Mouse (Mus musculus): ENCODE measurements at regions not wholly inside any gene's neighbourhood (a gene's known extent, or its start where the extent isn't known, plus 50 kb on each side); places are given as distances from the start of the nearest gene placed in this dataset.

GRCm38 (mm10) chr19:6662346-6662939, 119.6 kb upstream of the Slc22a12 start:
- no peak overlapping the region for H3K9ac ChIP-seq
- peaks cover 6% of the 10 kb centered on the region; the same call in 1 of the 2 replicates for H3K27me3 ChIP-seq
- H3K27ac ChIP-seq, result no peak overlapping the region
- no peak overlapping the region for H3K4me2 ChIP-seq
- no peak for ATAC-seq (replicated peaks; ENCODE audit: low FRiP score)
- H3K4me3 ChIP-seq (replicated peaks), result no peak overlapping the region
- H3K4me1 ChIP-seq, result no peaks in the 10 kb centered on the region; the same call in 1 of the 2 replicates
- H3K9me3 ChIP-seq (replicated peaks), result no peaks in the 10 kb centered on the region
- H3K36me3 ChIP-seq, result no peaks in the 10 kb centered on the region
- 34% methylated on average over 4 of the region's 4 CpGs for WGBS

GRCm38 (mm10) chr19:6661508-6661871, 118.7 kb upstream of the Slc22a12 start:
- Histone ChIP-seq H3K4me2 (no peak overlapping the region), H3K9ac (no peak overlapping the region), H3K27me3 (peaks cover 6% of the 10 kb centered on the region; the same call in 1 of the 2 replicates), H3K27ac (no peak overlapping the region), H3K36me3 (no peaks in the 10 kb centered on the region), H3K9me3 (replicated peaks) (no peaks in the 10 kb centered on the region), H3K4me3 (replicated peaks) (no peak overlapping the region), H3K4me1 (no peaks in the 10 kb centered on the region; the same call in 1 of the 2 replicates)
- WGBS, result 50% methylated on average over 2 of the region's 2 CpGs
- no peak for ATAC-seq (replicated peaks; ENCODE audit: low FRiP score)

GRCm38 (mm10) chr19:6660723-6661507, 118.1 kb upstream of the Slc22a12 start:
- no peak overlapping the region for H3K9ac ChIP-seq
- peaks cover 6% of the 10 kb centered on the region; the same call in 1 of the 2 replicates for H3K27me3 ChIP-seq
- WGBS, result 33% methylated on average over 8 of the region's 8 CpGs
- no peak overlapping the region for H3K27ac ChIP-seq
- no peaks in the 10 kb centered on the region; the same call in 1 of the 2 replicates for H3K4me1 ChIP-seq
- H3K36me3 ChIP-seq, result no peaks in the 10 kb centered on the region
- no peaks in the 10 kb centered on the region for H3K9me3 ChIP-seq (replicated peaks)
- no peak overlapping the region for H3K4me3 ChIP-seq (replicated peaks)
- no peak overlapping the region for H3K4me2 ChIP-seq
- no peak for ATAC-seq (replicated peaks; ENCODE audit: low FRiP score)

GRCm38 (mm10) chr19:6660157-6660556, 117.3 kb upstream of the Slc22a12 start:
- no peak for ATAC-seq (replicated peaks; ENCODE audit: low FRiP score)

GRCm38 (mm10) chr19:6654550-6654949, 111.7 kb upstream of the Slc22a12 start:
- no peaks in the 10 kb centered on the region for H3K27me3 ChIP-seq
- H3K9me3 ChIP-seq (replicated peaks), result no peaks in the 10 kb centered on the region
- H3K4me1 ChIP-seq, result no peaks in the 10 kb centered on the region
- H3K9ac ChIP-seq, result no peak overlapping the region
- no peak overlapping the region for H3K4me3 ChIP-seq (replicated peaks)
- no peaks in the 10 kb centered on the region for H3K36me3 ChIP-seq
- 88% methylated on average over 5 of the region's 5 CpGs for WGBS
- no peak overlapping the region for H3K27ac ChIP-seq
- no peak overlapping the region for H3K4me2 ChIP-seq
- ATAC-seq (replicated peaks; ENCODE audit: low FRiP score), result no peak

More at GRCm38 (mm10) chr19:6660157-6660556, 117.3 kb upstream of the Slc22a12 start:
- Histone ChIP-seq H3K9ac (no peak overlapping the region), H3K27me3 (peaks cover 6% of the 10 kb centered on the region; the same call in 1 of the 2 replicates), H3K4me3 (replicated peaks) (no peak overlapping the region), H3K9me3 (replicated peaks) (no peaks in the 10 kb centered on the region), H3K36me3 (no peaks in the 10 kb centered on the region), H3K4me1 (no peaks in the 10 kb centered on the region; the same call in 1 of the 2 replicates), H3K27ac (no peak overlapping the region), H3K4me2 (no peak overlapping the region)
- WGBS, result 88% methylated on average over 8 of the region's 8 CpGs

GRCm38 (mm10) chr19:6652775-6653174, 109.9 kb upstream of the Slc22a12 start:
- H3K27ac ChIP-seq, result no peak overlapping the region
- ATAC-seq (replicated peaks; ENCODE audit: low FRiP score), result no peak
- no peaks in the 10 kb centered on the region for H3K4me1 ChIP-seq
- H3K4me3 ChIP-seq (replicated peaks), result no peak overlapping the region
- H3K27me3 ChIP-seq, result no peaks in the 10 kb centered on the region
- no peaks in the 10 kb centered on the region for H3K36me3 ChIP-seq
- no peaks in the 10 kb centered on the region for H3K9me3 ChIP-seq (replicated peaks)
- H3K4me2 ChIP-seq, result no peak overlapping the region
- WGBS, result 79% methylated on average over 4 of the region's 4 CpGs
- no peak overlapping the region for H3K9ac ChIP-seq

GRCm38 (mm10) chr19:6651192-6651591, 108.4 kb upstream of the Slc22a12 start:
- Histone ChIP-seq H3K9me3 (replicated peaks) (no peaks in the 10 kb centered on the region), H3K36me3 (no peaks in the 10 kb centered on the region), H3K9ac (no peak overlapping the region), H3K4me3 (replicated peaks) (no peak overlapping the region), H3K27ac (no peak overlapping the region), H3K4me1 (no peaks in the 10 kb centered on the region), H3K27me3 (no peaks in the 10 kb centered on the region), H3K4me2 (no peak overlapping the region)
- WGBS, result 73% methylated on average over 5 of the region's 5 CpGs
- no peak for ATAC-seq (replicated peaks; ENCODE audit: low FRiP score)

GRCm38 (mm10) chr19:6649885-6650284, 107.1 kb upstream of the Slc22a12 start:
- H3K4me3 ChIP-seq (replicated peaks), result no peak overlapping the region
- 90% methylated on average over 4 of the region's 4 CpGs for WGBS
- no peak overlapping the region for H3K27ac ChIP-seq

GRCm38 (mm10) chr19:6647686-6648085, 104.9 kb upstream of the Slc22a12 start:
- Histone ChIP-seq H3K36me3 (no peaks in the 10 kb centered on the region), H3K4me2 (no peak overlapping the region), H3K4me1 (0 out of 2 replicates have a peak, but pooled peaks cover 4% of the 10 kb centered on the region), H3K4me3 (replicated peaks) (no peak overlapping the region), H3K27me3 (peaks cover 1% of the 10 kb centered on the region; the same call in 1 of the 2 replicates), H3K9ac (no peak overlapping the region), H3K27ac (no peak overlapping the region), H3K9me3 (replicated peaks) (no peaks in the 10 kb centered on the region)
- ATAC-seq (replicated peaks; ENCODE audit: low FRiP score), result no peak
- WGBS, result 83% methylated on average over 4 of the region's 4 CpGs

More at GRCm38 (mm10) chr19:6649885-6650284, 107.1 kb upstream of the Slc22a12 start:
- Histone ChIP-seq H3K36me3 (no peaks in the 10 kb centered on the region), H3K9ac (no peak overlapping the region), H3K27me3 (no peaks in the 10 kb centered on the region), H3K9me3 (replicated peaks) (no peaks in the 10 kb centered on the region), H3K4me1 (0 out of 2 replicates have a peak, but pooled peaks cover 4% of the 10 kb centered on the region), H3K4me2 (no peak overlapping the region)
- ATAC-seq (replicated peaks; ENCODE audit: low FRiP score), result no peak

- no peak overlapping the region for H3K4me2 ChIP-seq
- no peak overlapping the region for H3K9ac ChIP-seq
- H3K4me1 ChIP-seq, result 0 out of 2 replicates have a peak, but pooled peaks cover 4% of the 10 kb centered on the region
- H3K27ac ChIP-seq, result no peak overlapping the region
- peaks cover 6% of the 10 kb centered on the region; the same call in 1 of the 2 replicates for H3K27me3 ChIP-seq
- WGBS, result 93% methylated on average over 3 of the region's 3 CpGs
- H3K4me3 ChIP-seq (replicated peaks), result no peak overlapping the region
- no peak for ATAC-seq (replicated peaks; ENCODE audit: low FRiP score)
- no peaks in the 10 kb centered on the region for H3K36me3 ChIP-seq
- H3K9me3 ChIP-seq (replicated peaks), result no peaks in the 10 kb centered on the region
Observed at GRCm38 (mm10) chr19:6647216-6647615, 104.4 kb upstream of the Slc22a12 start.

- H3K27me3 ChIP-seq, result peaks cover 6% of the 10 kb centered on the region
- no peak overlapping the region for H3K27ac ChIP-seq
- no peak overlapping the region for H3K4me2 ChIP-seq
- WGBS, result 84% methylated on average over 6 of the region's 6 CpGs
- ATAC-seq (replicated peaks; ENCODE audit: low FRiP score), result no peak
- no peak overlapping the region for H3K4me3 ChIP-seq (replicated peaks)
- H3K4me1 ChIP-seq, result 0 out of 2 replicates have a peak, but pooled peaks cover 4% of the 10 kb centered on the region
- no peaks in the 10 kb centered on the region for H3K9me3 ChIP-seq (replicated peaks)
- no peak overlapping the region for H3K9ac ChIP-seq
- H3K36me3 ChIP-seq, result no peaks in the 10 kb centered on the region
Observed at GRCm38 (mm10) chr19:6645912-6646311, 103.1 kb upstream of the Slc22a12 start.

- H3K4me3 ChIP-seq (replicated peaks), result no peak overlapping the region
- ATAC-seq (replicated peaks; ENCODE audit: low FRiP score), result no peak
- no peak overlapping the region for H3K27ac ChIP-seq
- H3K4me2 ChIP-seq, result no peak overlapping the region
- H3K9me3 ChIP-seq (replicated peaks), result no peaks in the 10 kb centered on the region
- H3K9ac ChIP-seq, result no peak overlapping the region
- H3K27me3 ChIP-seq, result peaks cover 6% of the 10 kb centered on the region
- no peaks in the 10 kb centered on the region for H3K36me3 ChIP-seq
- 0 out of 2 replicates have a peak, but pooled peaks cover 4% of the 10 kb centered on the region for H3K4me1 ChIP-seq
- WGBS, result 88% methylated on average over 6 of the region's 6 CpGs
Observed at GRCm38 (mm10) chr19:6644871-6645270, 102.0 kb upstream of the Slc22a12 start.
